ENCODE assay signal across 9 mouse cellular contexts in the genomic region with DNA sequence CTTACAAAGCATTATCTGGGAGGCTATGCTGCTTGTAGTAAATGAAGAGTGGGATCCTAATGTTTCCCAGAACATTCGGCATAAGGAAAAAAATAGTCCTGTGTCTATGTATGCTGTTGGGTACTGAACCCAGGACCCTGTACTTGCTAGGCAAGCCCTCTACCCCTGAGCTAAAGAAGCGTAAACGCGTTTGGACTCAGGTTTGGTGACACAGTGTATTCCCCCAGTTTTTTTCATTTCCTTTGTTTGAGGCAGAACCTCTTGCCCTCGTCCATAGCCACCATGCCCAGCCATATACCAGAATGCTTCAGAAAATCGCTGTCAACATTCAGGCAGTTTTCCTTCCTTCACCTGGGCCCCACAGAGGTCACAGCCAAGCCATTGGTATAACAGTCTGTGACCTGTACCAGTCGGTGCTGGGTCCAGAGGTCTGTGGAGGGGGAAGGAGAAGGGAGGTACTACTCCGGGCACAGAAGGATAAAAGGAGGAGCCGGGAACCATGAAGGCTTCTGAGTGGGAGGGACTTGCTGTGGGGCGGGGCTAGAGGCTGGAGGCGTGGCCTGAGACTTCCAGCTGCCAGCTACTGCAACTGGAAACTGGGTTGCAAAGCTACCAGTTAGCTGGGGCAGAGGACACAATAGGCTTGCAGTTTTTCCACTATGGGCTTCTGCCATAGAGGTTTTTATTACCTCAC. TPM values are rescaled to one million over a fixed set of nuclear protein-coding genes. Genes with fewer than 3 reads are reported as not detected.
DNase-seq lines count a peak whose midpoint lies in the region; ATAC-seq and TF ChIP-seq lines count a peak whose summit lies in the region.
"Had no signal": no experiment of that assay in that cellular context is flagged by ENCODE, and none has a peak within 500 bp of the region (broad histone marks: within the 10 kb centered on the region; RNA-seq: fewer than 3 reads in every experiment).

No protein-coding gene starts in this region.

- H3K27me3 ChIP-seq in midbrain, embryonic 10.5 days (ENCODE audit: low read depth, poor library complexity, severe bottlenecking): no peaks in the 10 kb centered on the region
- H3K27me3 ChIP-seq in midbrain, embryonic 13.5 days: no peaks in the 10 kb centered on the region
- H3K27me3 ChIP-seq in kidney, embryonic 16.5 days (ENCODE audit: insufficient read depth, low read length): no peaks in the 10 kb centered on the region
- H3K27me3 ChIP-seq in small intestine, adult 2 months (ENCODE audit: control insufficient read depth, insufficient read depth, low read length): no peaks in the 10 kb centered on the region
- H3K27me3 ChIP-seq in forebrain, embryonic 16.5 days (replicated peaks; ENCODE audit: control insufficient read depth, insufficient read depth, low read length): no peaks in the 10 kb centered on the region
- no peaks in the 10 kb centered on the region for H3K27me3 ChIP-seq in hindbrain, postnatal 0 days (ENCODE audit: insufficient read depth, low read length)

- H3K4me3 ChIP-seq in midbrain, embryonic 10.5 days: no peak overlapping the region
- no peak overlapping the region for H3K4me3 ChIP-seq in midbrain, embryonic 13.5 days (replicated peaks)
- no peak overlapping the region for H3K4me3 ChIP-seq in kidney, embryonic 16.5 days (ENCODE audit: low read length)
- H3K4me3 ChIP-seq in small intestine, adult 2 months (ENCODE audit: low read depth, low read length): no peak overlapping the region
- H3K4me3 ChIP-seq in forebrain, embryonic 16.5 days (replicated peaks; ENCODE audit: low read length): no peak overlapping the region
- no peak overlapping the region for H3K4me3 ChIP-seq in hindbrain, postnatal 0 days (ENCODE audit: low read length)
- H3K4me3 ChIP-seq: erythroblast, embryonic 14.5 days had no signal

- no peak overlapping the region for H3K4me2 ChIP-seq in midbrain, embryonic 13.5 days (replicated peaks)
- no peak overlapping the region for H3K4me2 ChIP-seq in kidney, embryonic 16.5 days (replicated peaks; ENCODE audit: low read depth, low read length)
- H3K4me2 ChIP-seq in forebrain, embryonic 16.5 days (ENCODE audit: low read length): no peak overlapping the region
- no peak overlapping the region for H3K4me2 ChIP-seq in hindbrain, postnatal 0 days (ENCODE audit: low read depth, low read length)

- no peaks in the 10 kb centered on the region for H3K9me3 ChIP-seq in midbrain, embryonic 10.5 days (replicated peaks)
- no peaks in the 10 kb centered on the region for H3K9me3 ChIP-seq in midbrain, embryonic 13.5 days
- no peaks in the 10 kb centered on the region for H3K9me3 ChIP-seq in kidney, embryonic 16.5 days (ENCODE audit: low read length)
- H3K9me3 ChIP-seq in forebrain, embryonic 16.5 days (ENCODE audit: control insufficient read depth, low read length): no peaks in the 10 kb centered on the region
- H3K9me3 ChIP-seq in hindbrain, postnatal 0 days (ENCODE audit: low read length): no peaks in the 10 kb centered on the region

- no peaks in the 10 kb centered on the region for H3K36me3 ChIP-seq in midbrain, embryonic 10.5 days
- H3K36me3 ChIP-seq in midbrain, embryonic 13.5 days: no peaks in the 10 kb centered on the region
- no peaks in the 10 kb centered on the region for H3K36me3 ChIP-seq in kidney, embryonic 16.5 days (ENCODE audit: insufficient read depth, low read length)
- H3K36me3 ChIP-seq in small intestine, adult 2 months (ENCODE audit: control insufficient read depth, insufficient read depth, low read length): no peaks in the 10 kb centered on the region
- H3K36me3 ChIP-seq in forebrain, embryonic 16.5 days (ENCODE audit: control insufficient read depth, insufficient read depth): no peaks in the 10 kb centered on the region
- no peaks in the 10 kb centered on the region for H3K36me3 ChIP-seq in hindbrain, postnatal 0 days (ENCODE audit: insufficient read depth, low read length)

- H3K9ac ChIP-seq in midbrain, embryonic 13.5 days (replicated peaks): no peak overlapping the region
- H3K9ac ChIP-seq in kidney, embryonic 16.5 days (replicated peaks; ENCODE audit: low read length): no peak overlapping the region
- no peak overlapping the region for H3K9ac ChIP-seq in forebrain, embryonic 16.5 days (replicated peaks; ENCODE audit: low read depth, low read length)
- H3K9ac ChIP-seq in hindbrain, postnatal 0 days (replicated peaks; ENCODE audit: low read length): no peak overlapping the region

- H3K4me1 ChIP-seq in midbrain, embryonic 10.5 days: peaks cover 7% of the 10 kb centered on the region
- no peaks in the 10 kb centered on the region for H3K4me1 ChIP-seq in midbrain, embryonic 13.5 days (replicated peaks)
- peaks cover under 1% of the 10 kb centered on the region; the same call in 1 of the 2 replicates for H3K4me1 ChIP-seq in kidney, embryonic 16.5 days (ENCODE audit: insufficient read depth, low read length)
- peaks cover 6% of the 10 kb centered on the region; the same call in 1 of the 2 replicates for H3K4me1 ChIP-seq in small intestine, adult 2 months (ENCODE audit: control insufficient read depth, insufficient read depth, insufficient read length, low read length)
- H3K4me1 ChIP-seq in forebrain, embryonic 16.5 days (replicated peaks; ENCODE audit: control insufficient read depth, insufficient read depth, low read length): no peaks in the 10 kb centered on the region
- no peaks in the 10 kb centered on the region for H3K4me1 ChIP-seq in hindbrain, postnatal 0 days (ENCODE audit: insufficient read depth, low read length)

- no peak for TF ChIP-seq POLR2A in small intestine, adult 2 months (IDR thresholded peaks at IDR 0.05; ENCODE audit: low read depth, low read length)

- no peak for TF ChIP-seq CTCF in small intestine, adult 2 months (IDR thresholded peaks at IDR 0.05; ENCODE audit: extremely low read depth, insufficient read length, insufficient replicate concordance, low read depth, low read length)
- no peak for TF ChIP-seq CTCF in hindbrain, postnatal 0 days (IDR thresholded peaks at IDR 0.05; ENCODE audit: low read depth)

- 46% methylated on average over 11 of the region's 11 CpGs for WGBS in midbrain, embryonic 10.5 days
- 44% methylated on average over 11 of the region's 11 CpGs for WGBS in midbrain, embryonic 13.5 days
- 39% methylated on average over 11 of the region's 11 CpGs for WGBS in kidney, embryonic 16.5 days
- 33% methylated on average over 11 of the region's 11 CpGs for WGBS in small intestine, adult 2 months
- 43% methylated on average over 11 of the region's 11 CpGs for WGBS in forebrain, embryonic 16.5 days
- WGBS in hindbrain, postnatal 0 days: 44% methylated on average over 11 of the region's 11 CpGs

- peak; percentile 23 for DNase-seq in midbrain, embryonic 10.5 days (ENCODE audit: low spot score)
- DNase-seq in brain, adult 2 months (ENCODE audit: low read depth, low spot score): peak; percentile 31
- DNase-seq in hindbrain, postnatal 0 days (ENCODE audit: low spot score): no peak

- ATAC-seq in midbrain, embryonic 13.5 days: no peak
- 0 out of 2 replicates have a peak, but pooled peaks have one; percentile 40 for ATAC-seq in kidney, embryonic 16.5 days (ENCODE audit: low FRiP score, low TSS enrichment)
- ATAC-seq in forebrain, embryonic 16.5 days: no peak
- no peak for ATAC-seq in cerebellum, adult (ENCODE audit: insufficient number of reproducible peaks, low FRiP score, low TSS enrichment)
- ATAC-seq in hindbrain, postnatal 0 days: no peak

- no peak overlapping the region for H3K27ac ChIP-seq in midbrain, embryonic 10.5 days (replicated peaks)
- H3K27ac ChIP-seq in midbrain, embryonic 13.5 days: no peak overlapping the region
- no peak overlapping the region for H3K27ac ChIP-seq in kidney, embryonic 16.5 days (ENCODE audit: low read length)
- peak overlapping the region; percentile 62 for H3K27ac ChIP-seq in small intestine, adult 2 months (ENCODE audit: insufficient read depth, low read depth, low read length)
- H3K27ac ChIP-seq in forebrain, embryonic 16.5 days (ENCODE audit: low read length): no peak overlapping the region
- H3K27ac ChIP-seq in hindbrain, postnatal 0 days: no peak overlapping the region

RNA-seq across cellular contexts. Expression of gene Lctl, which starts 3.8 kb away (rescaled TPM):
- polyA plus RNA-seq in midbrain, embryonic 10.5 days (2016; fragmentation: Nextera tagmentation; extraction: Ambion mirVana): 0.14 TPM in 1 of 2 replicates, not detected in the other
- polyA plus RNA-seq in midbrain, embryonic 13.5 days (2015; fragmentation: Nextera tagmentation; extraction: Ambion mirVana): not detected in 2 replicates
- 0.07 and 0.24 TPM in 2 replicates for polyA plus RNA-seq in kidney, embryonic 16.5 days (2015; fragmentation: Nextera tagmentation; extraction: Ambion mirVana)
- 0.17 and 0.98 TPM in 2 replicates for polyA plus RNA-seq in small intestine, adult 2 months (2012; rRNA removed)
- polyA plus RNA-seq in forebrain, embryonic 16.5 days (2015; fragmentation: Nextera tagmentation; extraction: Ambion mirVana): not detected in 2 replicates
- not detected in 2 replicates for total RNA-seq in hindbrain, postnatal 0 days (2014; rRNA removed)
- 0.10 TPM in 1 of 2 replicates, not detected in the other for polyA plus RNA-seq in hindbrain, postnatal 0 days (2015; fragmentation: Nextera tagmentation; extraction: Ambion mirVana)
- polyA plus RNA-seq: erythroblast, embryonic 14.5 days had no signal

RNA-seq across cellular contexts. Expression of gene Zwilch, which starts 52.2 kb away (rescaled TPM):
- 42.6 and 42.8 TPM in 2 replicates for polyA plus RNA-seq in midbrain, embryonic 10.5 days (2016; fragmentation: Nextera tagmentation; extraction: Ambion mirVana)
- polyA plus RNA-seq in midbrain, embryonic 13.5 days (2015; fragmentation: Nextera tagmentation; extraction: Ambion mirVana): 9.3 and 10.9 TPM in 2 replicates
- polyA plus RNA-seq in kidney, embryonic 16.5 days (2015; fragmentation: Nextera tagmentation; extraction: Ambion mirVana): 26.8 and 32.1 TPM in 2 replicates
- polyA plus RNA-seq in small intestine, adult 2 months (2012; rRNA removed): 0.70 and 1.9 TPM in 2 replicates
- polyA plus RNA-seq in forebrain, embryonic 16.5 days (2015; fragmentation: Nextera tagmentation; extraction: Ambion mirVana): 10.0 and 10.8 TPM in 2 replicates
- 4.0 and 13.6 TPM in 2 replicates for total RNA-seq in hindbrain, postnatal 0 days (2014; rRNA removed)
- polyA plus RNA-seq in hindbrain, postnatal 0 days (2015; fragmentation: Nextera tagmentation; extraction: Ambion mirVana): 3.4 and 3.5 TPM in 2 replicates

RNA-seq across cellular contexts. Expression of gene Rpl4, which starts 52.4 kb away (rescaled TPM):
- 1,053 and 1,229 TPM in 2 replicates for polyA plus RNA-seq in midbrain, embryonic 10.5 days (2016; fragmentation: Nextera tagmentation; extraction: Ambion mirVana)
- 668 and 675 TPM in 2 replicates for polyA plus RNA-seq in midbrain, embryonic 13.5 days (2015; fragmentation: Nextera tagmentation; extraction: Ambion mirVana)
- polyA plus RNA-seq in kidney, embryonic 16.5 days (2015; fragmentation: Nextera tagmentation; extraction: Ambion mirVana): 1,111 and 1,181 TPM in 2 replicates
- 122 and 189 TPM in 2 replicates for polyA plus RNA-seq in small intestine, adult 2 months (2012; rRNA removed)
- polyA plus RNA-seq in forebrain, embryonic 16.5 days (2015; fragmentation: Nextera tagmentation; extraction: Ambion mirVana): 714 and 781 TPM in 2 replicates
- 588 and 616 TPM in 2 replicates for total RNA-seq in hindbrain, postnatal 0 days (2014; rRNA removed)
- 620 and 630 TPM in 2 replicates for polyA plus RNA-seq in hindbrain, postnatal 0 days (2015; fragmentation: Nextera tagmentation; extraction: Ambion mirVana)

RNA-seq across cellular contexts. Expression of gene Snapc5, which starts 58.3 kb away (rescaled TPM):
- polyA plus RNA-seq in midbrain, embryonic 10.5 days (2016; fragmentation: Nextera tagmentation; extraction: Ambion mirVana): 40.0 and 42.3 TPM in 2 replicates
- polyA plus RNA-seq in midbrain, embryonic 13.5 days (2015; fragmentation: Nextera tagmentation; extraction: Ambion mirVana): 39.2 and 44.9 TPM in 2 replicates
- 31.9 and 37.3 TPM in 2 replicates for polyA plus RNA-seq in kidney, embryonic 16.5 days (2015; fragmentation: Nextera tagmentation; extraction: Ambion mirVana)
- polyA plus RNA-seq in small intestine, adult 2 months (2012; rRNA removed): 5.8 and 12.2 TPM in 2 replicates
- polyA plus RNA-seq in forebrain, embryonic 16.5 days (2015; fragmentation: Nextera tagmentation; extraction: Ambion mirVana): 31.5 and 35.3 TPM in 2 replicates
- total RNA-seq in hindbrain, postnatal 0 days (2014; rRNA removed): 1.9 and 5.9 TPM in 2 replicates
- polyA plus RNA-seq in hindbrain, postnatal 0 days (2015; fragmentation: Nextera tagmentation; extraction: Ambion mirVana): 34.4 and 35.0 TPM in 2 replicates
